Mouse (Mus musculus) heart, postnatal 0 days (tissue): Measurements from ENCODE around the gene Sf3a2.

Experiments used
- CTCF ChIP-seq: IDR thresholded peaks from 2 replicates; pipeline ENCODE4 v1.5.1; 2016; ENCODE audit warnings: antibody characterized with exemption, control low read depth, low read depth
- EP300 ChIP-seq: IDR thresholded peaks from 2 replicates; pipeline ENCODE4 v1.6.1; 2016; ENCODE audit warnings: antibody characterized with exemption, low read depth

DNA sequence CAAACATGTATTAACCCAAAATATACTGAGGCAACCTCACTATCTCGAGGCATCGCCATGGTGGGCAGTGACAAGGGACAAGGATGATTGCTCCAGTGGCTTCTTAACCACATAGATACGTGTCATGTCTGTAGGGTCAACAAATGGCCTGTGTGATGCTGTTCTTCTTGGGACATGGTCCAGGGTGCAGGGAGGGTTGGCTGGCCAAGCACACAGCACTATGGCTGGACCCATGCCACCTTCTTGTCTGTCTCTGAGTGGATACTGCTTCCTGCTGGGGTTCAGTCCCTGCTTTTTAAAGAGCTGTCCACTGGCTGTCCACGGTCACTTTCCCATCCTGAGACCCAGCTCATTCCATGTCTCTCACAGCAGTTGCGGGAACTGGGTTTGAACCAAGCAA, 20.9 kb upstream of the Sf3a2 start:
- TF ChIP-seq CTCF: no peak
- no peak for TF ChIP-seq EP300
